Mouse (Mus musculus) heart, postnatal 0 days (tissue): ENCODE measurements around the gene Fntb.

Experiments used
- CTCF ChIP-seq: IDR thresholded peaks from 2 replicates; pipeline ENCODE4 v1.5.1; 2016; ENCODE audit warnings: antibody characterized with exemption, control low read depth, low read depth
- EP300 ChIP-seq: IDR thresholded peaks from 2 replicates; pipeline ENCODE4 v1.6.1; 2016; ENCODE audit warnings: antibody characterized with exemption, low read depth

- TF ChIP-seq CTCF (no peak), EP300 (no peak)
Observed at GRCm38 (mm10) chr12:76795350-76795749, 30.0 kb downstream of the Fntb start, which contains the start of gene Gpx2.
